Mouse (Mus musculus): ENCODE data around the gene Ascc1. TPM values are rescaled to one million over a fixed set of nuclear protein-coding genes. Genes with fewer than 3 reads are reported as not detected.

The Ascc1 gene
- total and polyA plus RNA-seq, 2 experiments: 10.8 to 12.9 TPM

GRCm38 (mm10) chr10:60032622-60033021, 30.0 kb downstream of the Ascc1 start:
- TF ChIP-seq POLR2A (IDR thresholded peaks at IDR 0.05; ENCODE audit: extremely low read depth, insufficient read depth, low read length) (no peak), CTCF (IDR thresholded peaks at IDR 0.05; ENCODE audit: low read depth, low read length) (no peak)
- Histone ChIP-seq H3K79me2 (ENCODE audit: control insufficient read depth, insufficient read depth, low read length) (no peaks in the 10 kb centered on the region), H3K27me3 (ENCODE audit: control insufficient read depth, insufficient read depth, low read length) (no peaks in the 10 kb centered on the region), H3K4me3 (ENCODE audit: insufficient read depth, low read depth, low read length) (no peak overlapping the region), H3K9ac (ENCODE audit: low read depth, low read length) (no peak overlapping the region), H3K4me1 (ENCODE audit: control insufficient read depth, insufficient read depth, low read length) (no peaks in the 10 kb centered on the region), H3K36me3 (ENCODE audit: control insufficient read depth, insufficient read depth, low read length) (no peaks in the 10 kb centered on the region; the same call in 1 of the 2 replicates), H3K27ac (replicated peaks; ENCODE audit: insufficient read depth, low read depth, low read length) (no peak overlapping the region)
- DNase-seq (ENCODE audit: extremely low read depth, low read depth, low spot score): no peak
- 100% methylated on average over 2 of the region's 2 CpGs for WGBS

GRCm38 (mm10) chr10:60033064-60033463, 30.5 kb downstream of the Ascc1 start:
- TF ChIP-seq CTCF (IDR thresholded peaks at IDR 0.05; ENCODE audit: low read depth, low read length) (no peak), POLR2A (IDR thresholded peaks at IDR 0.05; ENCODE audit: extremely low read depth, insufficient read depth, low read length) (no peak)
- WGBS: 89% methylated on average over 5 of the region's 5 CpGs

GRCm38 (mm10) chr10:60034621-60035020, 32.0 kb downstream of the Ascc1 start:
- WGBS: 93% methylated on average over 3 of the region's 3 CpGs
- H3K27ac ChIP-seq (replicated peaks; ENCODE audit: insufficient read depth, low read depth, low read length): no peak overlapping the region
- no peak for DNase-seq (ENCODE audit: extremely low read depth, low read depth, low spot score)
- H3K79me2 ChIP-seq (ENCODE audit: control insufficient read depth, insufficient read depth, low read length): no peaks in the 10 kb centered on the region
- H3K36me3 ChIP-seq (ENCODE audit: control insufficient read depth, insufficient read depth, low read length): no peaks in the 10 kb centered on the region
- no peaks in the 10 kb centered on the region for H3K4me1 ChIP-seq (ENCODE audit: control insufficient read depth, insufficient read depth, low read length)
- TF ChIP-seq CTCF (IDR thresholded peaks at IDR 0.05; ENCODE audit: low read depth, low read length) (no peak), POLR2A (IDR thresholded peaks at IDR 0.05; ENCODE audit: extremely low read depth, insufficient read depth, low read length) (no peak)
- no peak overlapping the region for H3K9ac ChIP-seq (ENCODE audit: low read depth, low read length)
- H3K4me3 ChIP-seq (ENCODE audit: insufficient read depth, low read depth, low read length): no peak overlapping the region
- H3K27me3 ChIP-seq (ENCODE audit: control insufficient read depth, insufficient read depth, low read length): no peaks in the 10 kb centered on the region

More at GRCm38 (mm10) chr10:60033064-60033463, 30.5 kb downstream of the Ascc1 start:
- Histone ChIP-seq H3K27me3 (ENCODE audit: control insufficient read depth, insufficient read depth, low read length) (no peaks in the 10 kb centered on the region), H3K79me2 (ENCODE audit: control insufficient read depth, insufficient read depth, low read length) (no peaks in the 10 kb centered on the region), H3K9ac (ENCODE audit: low read depth, low read length) (no peak overlapping the region), H3K27ac (replicated peaks; ENCODE audit: insufficient read depth, low read depth, low read length) (no peak overlapping the region), H3K36me3 (ENCODE audit: control insufficient read depth, insufficient read depth, low read length) (no peaks in the 10 kb centered on the region; the same call in 1 of the 2 replicates), H3K4me1 (ENCODE audit: control insufficient read depth, insufficient read depth, low read length) (no peaks in the 10 kb centered on the region), H3K4me3 (ENCODE audit: insufficient read depth, low read depth, low read length) (no peak overlapping the region)
- DNase-seq (ENCODE audit: extremely low read depth, low read depth, low spot score): no peak

GRCm38 (mm10) chr10:60035744-60036143, 33.1 kb downstream of the Ascc1 start:
- Histone ChIP-seq H3K79me2 (ENCODE audit: control insufficient read depth, insufficient read depth, low read length) (no peaks in the 10 kb centered on the region), H3K4me3 (ENCODE audit: insufficient read depth, low read depth, low read length) (no peak overlapping the region), H3K27ac (replicated peaks; ENCODE audit: insufficient read depth, low read depth, low read length) (no peak overlapping the region), H3K4me1 (ENCODE audit: control insufficient read depth, insufficient read depth, low read length) (no peaks in the 10 kb centered on the region), H3K9ac (ENCODE audit: low read depth, low read length) (no peak overlapping the region), H3K27me3 (ENCODE audit: control insufficient read depth, insufficient read depth, low read length) (no peaks in the 10 kb centered on the region), H3K36me3 (ENCODE audit: control insufficient read depth, insufficient read depth, low read length) (no peaks in the 10 kb centered on the region)
- 79% methylated on average over 4 of the region's 4 CpGs for WGBS
- TF ChIP-seq CTCF (IDR thresholded peaks at IDR 0.05; ENCODE audit: low read depth, low read length) (no peak), POLR2A (IDR thresholded peaks at IDR 0.05; ENCODE audit: extremely low read depth, insufficient read depth, low read length) (no peak)
- DNase-seq (ENCODE audit: extremely low read depth, low read depth, low spot score): no peak

- H3K4me3 ChIP-seq (ENCODE audit: insufficient read depth, low read depth, low read length): no peak overlapping the region
- H3K79me2 ChIP-seq (ENCODE audit: control insufficient read depth, insufficient read depth, low read length): no peaks in the 10 kb centered on the region
- no peak for DNase-seq (ENCODE audit: extremely low read depth, low read depth, low spot score)
- H3K9ac ChIP-seq (ENCODE audit: low read depth, low read length): no peak overlapping the region
- H3K36me3 ChIP-seq (ENCODE audit: control insufficient read depth, insufficient read depth, low read length): no peaks in the 10 kb centered on the region; the same call in 1 of the 2 replicates
- H3K27me3 ChIP-seq (ENCODE audit: control insufficient read depth, insufficient read depth, low read length): no peaks in the 10 kb centered on the region
- 59% methylated on average over 8 of the region's 8 CpGs for WGBS
- no peak for TF ChIP-seq CTCF (IDR thresholded peaks at IDR 0.05; ENCODE audit: low read depth, low read length)
- TF ChIP-seq POLR2A (IDR thresholded peaks at IDR 0.05; ENCODE audit: extremely low read depth, insufficient read depth, low read length): no peak
- no peak overlapping the region for H3K27ac ChIP-seq (replicated peaks; ENCODE audit: insufficient read depth, low read depth, low read length)
- H3K4me1 ChIP-seq (ENCODE audit: control insufficient read depth, insufficient read depth, low read length): no peaks in the 10 kb centered on the region
Measured at GRCm38 (mm10) chr10:60042350-60042922, 39.8 kb downstream of the Ascc1 start.

- H3K4me1 ChIP-seq (ENCODE audit: control insufficient read depth, insufficient read depth, low read length): no peaks in the 10 kb centered on the region
- no peak overlapping the region for H3K27ac ChIP-seq (replicated peaks; ENCODE audit: insufficient read depth, low read depth, low read length)
- WGBS: 28% methylated on average over 5 of the region's 5 CpGs
- H3K27me3 ChIP-seq (ENCODE audit: control insufficient read depth, insufficient read depth, low read length): no peaks in the 10 kb centered on the region
- H3K9ac ChIP-seq (ENCODE audit: low read depth, low read length): no peak overlapping the region
- no peaks in the 10 kb centered on the region for H3K79me2 ChIP-seq (ENCODE audit: control insufficient read depth, insufficient read depth, low read length)
- peaks cover 4% of the 10 kb centered on the region for H3K36me3 ChIP-seq (ENCODE audit: control insufficient read depth, insufficient read depth, low read length)
- TF ChIP-seq POLR2A (IDR thresholded peaks at IDR 0.05; ENCODE audit: extremely low read depth, insufficient read depth, low read length) (no peak), CTCF (IDR thresholded peaks at IDR 0.05; ENCODE audit: low read depth, low read length) (no peak)
- H3K4me3 ChIP-seq (ENCODE audit: insufficient read depth, low read depth, low read length): no peak overlapping the region
- DNase-seq (ENCODE audit: extremely low read depth, low read depth, low spot score): peak; percentile 55
Measured at GRCm38 (mm10) chr10:60046696-60047095, 44.1 kb downstream of the Ascc1 start.

Data from liver, adult 2 months (tissue).